Mouse (Mus musculus) hindbrain, embryonic 12.5 days (tissue): ENCODE data around the gene Tbc1d2b. TPM values are rescaled to one million over a fixed set of nuclear protein-coding genes. Genes with fewer than 3 reads are reported as not detected.

Experiments
- ATAC-seq: fragments of 200-750 bp; cut with Nextera tagmentation; 2 replicates; pipeline ENCODE4 v1.8.0; 2017; ENCODE audit warnings: moderate TSS enrichment; ENCODE audit not compliant: low FRiP score
- H3K27ac ChIP-seq: fragments of 300-500 bp; sonication (generic); 2 replicates; pipeline ENCODE4 v1.5.1; 2016; ENCODE audit warnings: mild to moderate bottlenecking
- H3K27me3 ChIP-seq: fragments of 300-500 bp; sonication (generic); 2 replicates; pipeline ENCODE4 v1.6.1; 2016; ENCODE audit warnings: mild to moderate bottlenecking
- H3K36me3 ChIP-seq: fragments of 300-500 bp; sonication (generic); 2 replicates; pipeline ENCODE4 v1.6.1; 2016; ENCODE audit warnings: mild to moderate bottlenecking
- H3K4me1 ChIP-seq: fragments of 300-500 bp; sonication (generic); 2 replicates; pipeline ENCODE4 v1.6.1; 2016
- H3K4me2 ChIP-seq: fragments of 300-500 bp; sonication (generic); replicated peaks from 2 replicates; pipeline ENCODE4 v1.6.1; 2016; ENCODE audit warnings: mild to moderate bottlenecking
- H3K4me3 ChIP-seq: fragments of 300-500 bp; sonication (generic); 2 replicates; pipeline ENCODE4 v1.5.1; 2016; ENCODE audit warnings: mild to moderate bottlenecking
- H3K9ac ChIP-seq: fragments of 300-500 bp; sonication (generic); 2 replicates; pipeline ENCODE4 v1.6.1; 2016; ENCODE audit warnings: mild to moderate bottlenecking, moderate library complexity
- H3K9me3 ChIP-seq: fragments of 300-500 bp; sonication (generic); replicated peaks from 2 replicates; pipeline ENCODE4 v1.6.1; 2016; ENCODE audit warnings: mild to moderate bottlenecking
- WGBS: fragments of 180-500 bp; shearing (Covaris S2); methylation state at CpG from one replicate; pipeline ENCODE4 v1.1.7; 2016; 5-methylcytosine and 5-hydroxymethylcytosine counted together
- polyA plus RNA-seq: library from polyadenylated mRNA; unstranded; fragments of >200 nt; fragmentation: Nextera tagmentation; extraction: Ambion mirVana; gene quantifications from 2 replicates; pipeline ENCODE4 v1.2.1, GENCODE M21; 2016

Gene Tbc1d2b
- polyA plus RNA-seq, 1 experiment from 2014 or later = 14.6 TPM

GRCm38 (mm10) chr9:90235258-90235882 is 35.2 kb downstream of the Tbc1d2b start:
- Histone ChIP-seq H3K27ac (no peak overlapping the region), H3K4me3 (no peak overlapping the region), H3K9me3 (no peaks in the 10 kb centered on the region), H3K9ac (no peak overlapping the region), H3K4me1 (no peaks in the 10 kb centered on the region), H3K27me3 (no peaks in the 10 kb centered on the region), H3K36me3 (no peaks in the 10 kb centered on the region), H3K4me2 (no peak overlapping the region)
- ATAC-seq = no peak
- WGBS = 93% methylated on average over 10 of the region's 10 CpGs

- no peak overlapping the region for H3K4me2 ChIP-seq
- H3K4me3 ChIP-seq = no peak overlapping the region
- H3K27ac ChIP-seq = no peak overlapping the region
- no peak overlapping the region for H3K9ac ChIP-seq
- H3K4me1 ChIP-seq = 0 out of 2 replicates have a peak, but pooled peaks cover 2% of the 10 kb centered on the region
- no peaks in the 10 kb centered on the region for H3K27me3 ChIP-seq
- ATAC-seq = no peak
- H3K36me3 ChIP-seq = no peaks in the 10 kb centered on the region
- no peaks in the 10 kb centered on the region for H3K9me3 ChIP-seq
- 93% methylated on average over 5 of the region's 5 CpGs for WGBS
These were observed 35.8 kb downstream of the Tbc1d2b start for GRCm38 (mm10) chr9:90234786-90235185.

- H3K27ac ChIP-seq = no peak overlapping the region
- no peaks in the 10 kb centered on the region for H3K36me3 ChIP-seq
- no peak for ATAC-seq
- no peak overlapping the region for H3K4me3 ChIP-seq
- 92% methylated on average over 5 of the region's 5 CpGs for WGBS
- H3K9me3 ChIP-seq = no peaks in the 10 kb centered on the region
- H3K9ac ChIP-seq = no peak overlapping the region
- no peak overlapping the region for H3K4me2 ChIP-seq
- H3K27me3 ChIP-seq = no peaks in the 10 kb centered on the region
- 0 out of 2 replicates have a peak, but pooled peaks cover 2% of the 10 kb centered on the region for H3K4me1 ChIP-seq
These were observed 36.6 kb downstream of the Tbc1d2b start for GRCm38 (mm10) chr9:90233906-90234419.

- Histone ChIP-seq H3K4me3 (no peak overlapping the region), H3K36me3 (no peaks in the 10 kb centered on the region), H3K27me3 (no peaks in the 10 kb centered on the region), H3K9me3 (no peaks in the 10 kb centered on the region), H3K4me1 (0 out of 2 replicates have a peak, but pooled peaks cover 2% of the 10 kb centered on the region), H3K9ac (no peak overlapping the region), H3K4me2 (no peak overlapping the region), H3K27ac (no peak overlapping the region)
- no peak for ATAC-seq
- 91% methylated on average over 8 of the region's 8 CpGs for WGBS
These were observed 37.6 kb downstream of the Tbc1d2b start for GRCm38 (mm10) chr9:90232781-90233690.

- no peaks in the 10 kb centered on the region for H3K9me3 ChIP-seq
- H3K4me1 ChIP-seq = 0 out of 2 replicates have a peak, but pooled peaks cover 2% of the 10 kb centered on the region
- H3K4me2 ChIP-seq = no peak overlapping the region
- no peak for ATAC-seq
- no peaks in the 10 kb centered on the region for H3K27me3 ChIP-seq
- no peak overlapping the region for H3K4me3 ChIP-seq
- no peak overlapping the region for H3K27ac ChIP-seq
- H3K36me3 ChIP-seq = peaks cover 17% of the 10 kb centered on the region
- H3K9ac ChIP-seq = no peak overlapping the region
- 81% methylated on average over 12 of the region's 12 CpGs for WGBS
These were observed 43.4 kb downstream of the Tbc1d2b start for GRCm38 (mm10) chr9:90227171-90227570.

- Histone ChIP-seq H3K4me3 (no peak overlapping the region), H3K4me2 (no peak overlapping the region), H3K9ac (no peak overlapping the region), H3K27me3 (no peaks in the 10 kb centered on the region), H3K9me3 (no peaks in the 10 kb centered on the region), H3K36me3 (peaks cover 18% of the 10 kb centered on the region), H3K4me1 (0 out of 2 replicates have a peak, but pooled peaks cover 2% of the 10 kb centered on the region), H3K27ac (no peak overlapping the region)
- no peak for ATAC-seq
- WGBS = 87% methylated on average over 2 of the region's 2 CpGs
These were observed 43.9 kb downstream of the Tbc1d2b start for GRCm38 (mm10) chr9:90226742-90227096.

- Histone ChIP-seq H3K36me3 (peaks cover 18% of the 10 kb centered on the region), H3K27me3 (no peaks in the 10 kb centered on the region), H3K4me2 (no peak overlapping the region), H3K4me3 (no peak overlapping the region), H3K9me3 (no peaks in the 10 kb centered on the region), H3K27ac (no peak overlapping the region), H3K4me1 (0 out of 2 replicates have a peak, but pooled peaks cover 2% of the 10 kb centered on the region), H3K9ac (no peak overlapping the region)
- ATAC-seq = no peak
- 91% methylated on average over 21 of the region's 21 CpGs for WGBS
These were observed 44.4 kb downstream of the Tbc1d2b start for GRCm38 (mm10) chr9:90226081-90226741.

GRCm38 (mm10) chr9:90222275-90222674 is 48.3 kb downstream of the Tbc1d2b start:
- Histone ChIP-seq H3K36me3 (peaks cover 23% of the 10 kb centered on the region), H3K4me2 (no peak overlapping the region), H3K9ac (no peak overlapping the region), H3K4me3 (no peak overlapping the region), H3K27me3 (no peaks in the 10 kb centered on the region), H3K27ac (no peak overlapping the region), H3K9me3 (no peaks in the 10 kb centered on the region), H3K4me1 (no peaks in the 10 kb centered on the region)
- 96% methylated on average over 3 of the region's 3 CpGs for WGBS
- ATAC-seq = no peak

GRCm38 (mm10) chr9:90217501-90217900 is 53.1 kb downstream of the Tbc1d2b start:
- Histone ChIP-seq H3K9ac (no peak overlapping the region), H3K27ac (no peak overlapping the region), H3K36me3 (peaks cover 23% of the 10 kb centered on the region), H3K9me3 (no peaks in the 10 kb centered on the region), H3K4me1 (no peaks in the 10 kb centered on the region), H3K4me2 (no peak overlapping the region), H3K4me3 (no peak overlapping the region), H3K27me3 (no peaks in the 10 kb centered on the region)
- 48% methylated on average over 4 of the region's 4 CpGs for WGBS
- no peak for ATAC-seq

GRCm38 (mm10) chr9:90216259-90217001 is 54.2 kb downstream of the Tbc1d2b start:
- no peaks in the 10 kb centered on the region for H3K9me3 ChIP-seq
- H3K4me1 ChIP-seq = no peaks in the 10 kb centered on the region
- peaks cover 18% of the 10 kb centered on the region; the same call in 1 of the 2 replicates for H3K36me3 ChIP-seq
- no peak overlapping the region for H3K4me2 ChIP-seq
- H3K27me3 ChIP-seq = no peaks in the 10 kb centered on the region
- ATAC-seq = no peak
- 85% methylated on average over 11 of the region's 11 CpGs for WGBS
- H3K4me3 ChIP-seq = no peak overlapping the region
- no peak overlapping the region for H3K9ac ChIP-seq
- no peak overlapping the region for H3K27ac ChIP-seq

- peaks cover 21% of the 10 kb centered on the region for H3K36me3 ChIP-seq
- H3K27me3 ChIP-seq = no peaks in the 10 kb centered on the region
- no peak overlapping the region for H3K27ac ChIP-seq
- H3K4me2 ChIP-seq = no peak overlapping the region
- no peak overlapping the region for H3K9ac ChIP-seq
- no peak overlapping the region for H3K4me3 ChIP-seq
- no peaks in the 10 kb centered on the region for H3K4me1 ChIP-seq
- no peaks in the 10 kb centered on the region for H3K9me3 ChIP-seq
- no peak for ATAC-seq
- WGBS = 79% methylated on average over 3 of the region's 3 CpGs
These were observed 57.5 kb downstream of the Tbc1d2b start for GRCm38 (mm10) chr9:90213127-90213526.
